Mouse (Mus musculus): ENCODE measurements around the gene Lingo4. TPM values are rescaled to one million over a fixed set of nuclear protein-coding genes. Genes with fewer than 3 reads are reported as not detected.

Lingo4 gene
- polyA plus RNA-seq, 1 experiment from 2014 or later: 0.67 TPM

GRCm38 (mm10) chr3:94392128-94392527 is 6.2 kb upstream of the Lingo4 start:
- Histone ChIP-seq H3K4me2 (ENCODE audit: low read length) (no peak overlapping the region), H3K4me1 (ENCODE audit: control insufficient read depth, insufficient read depth, low read length) (no peaks in the 10 kb centered on the region), H3K27me3 (ENCODE audit: control insufficient read depth, insufficient read depth, low read length) (no peaks in the 10 kb centered on the region), H3K9me3 (ENCODE audit: control insufficient read depth, low read length) (no peaks in the 10 kb centered on the region), H3K27ac (replicated peaks; ENCODE audit: low read depth, low read length) (no peak overlapping the region), H3K9ac (replicated peaks; ENCODE audit: low read length) (no peak overlapping the region), H3K36me3 (ENCODE audit: control insufficient read depth, insufficient read depth, low read length) (no peaks in the 10 kb centered on the region), H3K4me3 (replicated peaks; ENCODE audit: low read depth, low read length) (no peak overlapping the region)
- DNase-seq (no peak), ATAC-seq (ENCODE audit: low FRiP score, low TSS enrichment) (no peak)
- 92% methylated on average over 2 of the region's 2 CpGs for WGBS

GRCm38 (mm10) chr3:94393049-94393448 is 5.3 kb upstream of the Lingo4 start:
- DNase-seq (no peak), ATAC-seq (ENCODE audit: low FRiP score, low TSS enrichment) (no peak)
- no peak overlapping the region for H3K4me3 ChIP-seq (replicated peaks; ENCODE audit: low read depth, low read length)
- H3K27me3 ChIP-seq (ENCODE audit: control insufficient read depth, insufficient read depth, low read length): no peaks in the 10 kb centered on the region
- no peak overlapping the region for H3K27ac ChIP-seq (replicated peaks; ENCODE audit: low read depth, low read length)
- H3K9me3 ChIP-seq (ENCODE audit: control insufficient read depth, low read length): no peaks in the 10 kb centered on the region
- no peak overlapping the region for H3K4me2 ChIP-seq (ENCODE audit: low read length)
- no peak overlapping the region for H3K9ac ChIP-seq (replicated peaks; ENCODE audit: low read length)
- 78% methylated on average over 4 of the region's 4 CpGs for WGBS
- H3K36me3 ChIP-seq (ENCODE audit: control insufficient read depth, insufficient read depth, low read length): no peaks in the 10 kb centered on the region
- H3K4me1 ChIP-seq (ENCODE audit: control insufficient read depth, insufficient read depth, low read length): no peaks in the 10 kb centered on the region

- WGBS: 61% methylated on average over 1 of the region's 1 CpGs
- no peak overlapping the region for H3K4me2 ChIP-seq (ENCODE audit: low read length)
Observed at GRCm38 (mm10) chr3:94396336-94396735, 2.0 kb upstream of the Lingo4 start.

GRCm38 (mm10) chr3:94396851-94397250 is 1.5 kb upstream of the Lingo4 start:
- no peak overlapping the region for H3K4me3 ChIP-seq (replicated peaks; ENCODE audit: low read depth, low read length)
- no peaks in the 10 kb centered on the region for H3K36me3 ChIP-seq (ENCODE audit: control insufficient read depth, insufficient read depth, low read length)
- no peak overlapping the region for H3K4me2 ChIP-seq (ENCODE audit: low read length)
- no peaks in the 10 kb centered on the region for H3K9me3 ChIP-seq (ENCODE audit: control insufficient read depth, low read length)
- H3K27ac ChIP-seq (replicated peaks; ENCODE audit: low read depth, low read length): no peak overlapping the region
- no peak overlapping the region for H3K9ac ChIP-seq (replicated peaks; ENCODE audit: low read length)
- ATAC-seq (ENCODE audit: low FRiP score, low TSS enrichment): no peak
- no peaks in the 10 kb centered on the region for H3K27me3 ChIP-seq (ENCODE audit: control insufficient read depth, insufficient read depth, low read length)
- 86% methylated on average over 4 of the region's 4 CpGs for WGBS
- peaks cover 12% of the 10 kb centered on the region; the same call in 1 of the 2 replicates for H3K4me1 ChIP-seq (ENCODE audit: control insufficient read depth, insufficient read depth, low read length)
- DNase-seq: no peak

More at GRCm38 (mm10) chr3:94396336-94396735, 2.0 kb upstream of the Lingo4 start:
- Histone ChIP-seq H3K9me3 (ENCODE audit: control insufficient read depth, low read length) (no peaks in the 10 kb centered on the region), H3K9ac (replicated peaks; ENCODE audit: low read length) (no peak overlapping the region), H3K27ac (replicated peaks; ENCODE audit: low read depth, low read length) (no peak overlapping the region), H3K4me3 (replicated peaks; ENCODE audit: low read depth, low read length) (no peak overlapping the region), H3K4me1 (ENCODE audit: control insufficient read depth, insufficient read depth, low read length) (peaks cover 12% of the 10 kb centered on the region; the same call in 1 of the 2 replicates), H3K36me3 (ENCODE audit: control insufficient read depth, insufficient read depth, low read length) (no peaks in the 10 kb centered on the region), H3K27me3 (ENCODE audit: control insufficient read depth, insufficient read depth, low read length) (no peaks in the 10 kb centered on the region)
- no peak for DNase-seq
- no peak for ATAC-seq (ENCODE audit: low FRiP score, low TSS enrichment)

- Histone ChIP-seq H3K9me3 (ENCODE audit: control insufficient read depth, low read length) (no peaks in the 10 kb centered on the region), H3K27ac (replicated peaks; ENCODE audit: low read depth, low read length) (no peak overlapping the region), H3K4me1 (ENCODE audit: control insufficient read depth, insufficient read depth, low read length) (peaks cover 12% of the 10 kb centered on the region; the same call in 1 of the 2 replicates), H3K4me2 (ENCODE audit: low read length) (peak overlapping the region; percentile 71), H3K4me3 (replicated peaks; ENCODE audit: low read depth, low read length) (peak overlapping the region; percentile 35), H3K36me3 (ENCODE audit: control insufficient read depth, insufficient read depth, low read length) (no peaks in the 10 kb centered on the region), H3K9ac (replicated peaks; ENCODE audit: low read length) (peak overlapping the region; percentile 61), H3K27me3 (ENCODE audit: control insufficient read depth, insufficient read depth, low read length) (no peaks in the 10 kb centered on the region)
- ATAC-seq (ENCODE audit: low FRiP score, low TSS enrichment) (peak; percentile 69; the same call in 1 of the 2 replicates), DNase-seq (peak; percentile 75)
- WGBS: 2% methylated on average over 17 of the region's 20 CpGs
Observed at GRCm38 (mm10) chr3:94398943-94399481, 695 bp downstream of the Lingo4 start.

GRCm38 (mm10) chr3:94399663-94400310 is 1.5 kb downstream of the Lingo4 start:
- H3K27me3 ChIP-seq (ENCODE audit: control insufficient read depth, insufficient read depth, low read length): no peaks in the 10 kb centered on the region
- WGBS: 20% methylated on average over 5 of the region's 5 CpGs
- peak overlapping the region; percentile 35 for H3K4me3 ChIP-seq (replicated peaks; ENCODE audit: low read depth, low read length)
- peak overlapping the region; percentile 71 for H3K4me2 ChIP-seq (ENCODE audit: low read length)
- peak overlapping the region; percentile 61 for H3K9ac ChIP-seq (replicated peaks; ENCODE audit: low read length)
- DNase-seq (peak; percentile 25), ATAC-seq (ENCODE audit: low FRiP score, low TSS enrichment) (no peak; the same call in 1 of the 2 replicates)
- H3K9me3 ChIP-seq (ENCODE audit: control insufficient read depth, low read length): no peaks in the 10 kb centered on the region
- no peak overlapping the region for H3K27ac ChIP-seq (replicated peaks; ENCODE audit: low read depth, low read length)
- no peaks in the 10 kb centered on the region for H3K36me3 ChIP-seq (ENCODE audit: control insufficient read depth, insufficient read depth, low read length)
- peaks cover 12% of the 10 kb centered on the region; the same call in 1 of the 2 replicates for H3K4me1 ChIP-seq (ENCODE audit: control insufficient read depth, insufficient read depth, low read length)

- no peaks in the 10 kb centered on the region for H3K27me3 ChIP-seq (ENCODE audit: control insufficient read depth, insufficient read depth, low read length)
- no peaks in the 10 kb centered on the region for H3K36me3 ChIP-seq (ENCODE audit: control insufficient read depth, insufficient read depth, low read length)
- peaks cover 12% of the 10 kb centered on the region; the same call in 1 of the 2 replicates for H3K4me1 ChIP-seq (ENCODE audit: control insufficient read depth, insufficient read depth, low read length)
- no peak overlapping the region for H3K27ac ChIP-seq (replicated peaks; ENCODE audit: low read depth, low read length)
- H3K9me3 ChIP-seq (ENCODE audit: control insufficient read depth, low read length): no peaks in the 10 kb centered on the region
- no peak overlapping the region for H3K9ac ChIP-seq (replicated peaks; ENCODE audit: low read length)
- no peak overlapping the region for H3K4me3 ChIP-seq (replicated peaks; ENCODE audit: low read depth, low read length)
- DNase-seq (no peak), ATAC-seq (ENCODE audit: low FRiP score, low TSS enrichment) (no peak)
- no peak overlapping the region for H3K4me2 ChIP-seq (ENCODE audit: low read length)
- WGBS: 75% methylated on average over 8 of the region's 8 CpGs
Observed at GRCm38 (mm10) chr3:94402451-94402850, 4.1 kb downstream of the Lingo4 start.

GRCm38 (mm10) chr3:94404366-94405054 is 6.2 kb downstream of the Lingo4 start:
- DNase-seq (peak; percentile 11), ATAC-seq (ENCODE audit: low FRiP score, low TSS enrichment) (no peak)
- no peak overlapping the region for H3K27ac ChIP-seq (replicated peaks; ENCODE audit: low read depth, low read length)

More at GRCm38 (mm10) chr3:94404366-94405054, 6.2 kb downstream of the Lingo4 start:
- no peaks in the 10 kb centered on the region for H3K9me3 ChIP-seq (ENCODE audit: control insufficient read depth, low read length)
- 0 out of 2 replicates have a peak overlapping the region, but pooled peaks have one; percentile 16 for H3K9ac ChIP-seq (replicated peaks; ENCODE audit: low read length)
- 0 out of 2 replicates have a peak, but pooled peaks cover 3% of the 10 kb centered on the region for H3K4me1 ChIP-seq (ENCODE audit: control insufficient read depth, insufficient read depth, low read length)
- no peaks in the 10 kb centered on the region for H3K36me3 ChIP-seq (ENCODE audit: control insufficient read depth, insufficient read depth, low read length)
- no peak overlapping the region for H3K4me3 ChIP-seq (replicated peaks; ENCODE audit: low read depth, low read length)
- H3K27me3 ChIP-seq (ENCODE audit: control insufficient read depth, insufficient read depth, low read length): no peaks in the 10 kb centered on the region
- WGBS: 30% methylated on average over 7 of the region's 7 CpGs
- no peak overlapping the region for H3K4me2 ChIP-seq (ENCODE audit: low read length)

All from midbrain, embryonic 14.5 days (tissue).